Mouse (Mus musculus) liver, embryonic 16.5 days (tissue): Measurements from ENCODE around the gene Fam111a. TPM values are rescaled to one million over a fixed set of nuclear protein-coding genes. Genes with fewer than 3 reads are reported as not detected.

ENCODE experiments used
- ATAC-seq: fragments of 200-750 bp; cut with Nextera tagmentation; 2 replicates; pipeline ENCODE4 v1.8.0; 2017; ENCODE audit warnings: low read depth, mild to moderate bottlenecking, moderate number of reproducible peaks, moderate library complexity
- H3K27ac ChIP-seq: fragments of 300-500 bp; sonication (generic); 2 replicates; pipeline ENCODE4 v1.5.1; 2014; ENCODE audit warnings: mild to moderate bottlenecking, low read length
- H3K27me3 ChIP-seq: fragments of 300-500 bp; sonication (generic); 2 replicates; pipeline ENCODE4 v1.6.1; 2014; ENCODE audit warnings: low read depth, low read length, mixed read lengths; ENCODE audit not compliant: control insufficient read depth, insufficient read depth
- H3K36me3 ChIP-seq: fragments of 300-500 bp; sonication (generic); 2 replicates; pipeline ENCODE4 v1.6.1; 2014; ENCODE audit warnings: mild to moderate bottlenecking; ENCODE audit not compliant: control insufficient read depth, insufficient read depth
- H3K4me1 ChIP-seq: fragments of 300-500 bp; sonication (generic); 2 replicates; pipeline ENCODE4 v1.6.1; 2014; ENCODE audit warnings: low read depth, low read length, mixed read lengths; ENCODE audit not compliant: control insufficient read depth
- H3K4me2 ChIP-seq: fragments of 300-500 bp; sonication (generic); 2 replicates; pipeline ENCODE4 v1.6.1; 2014; ENCODE audit warnings: low read depth, low read length, mixed read lengths
- H3K4me3 ChIP-seq: fragments of 300-500 bp; sonication (generic); 2 replicates; pipeline ENCODE4 v1.5.1; 2014; ENCODE audit warnings: low read depth, mild to moderate bottlenecking, low read length
- H3K9ac ChIP-seq: fragments of 300-500 bp; sonication (generic); 2 replicates; pipeline ENCODE4 v1.6.1; 2014; ENCODE audit warnings: low read depth, low read length
- H3K9me3 ChIP-seq: fragments of 300-500 bp; sonication (generic); replicated peaks from 2 replicates; pipeline ENCODE4 v1.6.1; 2016; ENCODE audit warnings: low read length; ENCODE audit not compliant: control insufficient read depth
- WGBS: fragments of 180-500 bp; shearing (Covaris S2); extraction: QIAGEN DNeasy Blood & Tissue Kit; methylation state at CpG from one replicate; pipeline ENCODE4 v1.1.7; 2014; ENCODE audit not compliant: insufficient replicate concordance; 5-methylcytosine and 5-hydroxymethylcytosine counted together
- polyA plus RNA-seq: library from polyadenylated mRNA; unstranded; fragments of >200 nt; fragmentation: Nextera tagmentation; extraction: Ambion mirVana; gene quantifications from 2 replicates; pipeline ENCODE4 v1.2.1, GENCODE M21; 2015

The Fam111a gene
- polyA plus RNA-seq, 1 experiment from 2014 or later, result 21.7 TPM

DNA sequence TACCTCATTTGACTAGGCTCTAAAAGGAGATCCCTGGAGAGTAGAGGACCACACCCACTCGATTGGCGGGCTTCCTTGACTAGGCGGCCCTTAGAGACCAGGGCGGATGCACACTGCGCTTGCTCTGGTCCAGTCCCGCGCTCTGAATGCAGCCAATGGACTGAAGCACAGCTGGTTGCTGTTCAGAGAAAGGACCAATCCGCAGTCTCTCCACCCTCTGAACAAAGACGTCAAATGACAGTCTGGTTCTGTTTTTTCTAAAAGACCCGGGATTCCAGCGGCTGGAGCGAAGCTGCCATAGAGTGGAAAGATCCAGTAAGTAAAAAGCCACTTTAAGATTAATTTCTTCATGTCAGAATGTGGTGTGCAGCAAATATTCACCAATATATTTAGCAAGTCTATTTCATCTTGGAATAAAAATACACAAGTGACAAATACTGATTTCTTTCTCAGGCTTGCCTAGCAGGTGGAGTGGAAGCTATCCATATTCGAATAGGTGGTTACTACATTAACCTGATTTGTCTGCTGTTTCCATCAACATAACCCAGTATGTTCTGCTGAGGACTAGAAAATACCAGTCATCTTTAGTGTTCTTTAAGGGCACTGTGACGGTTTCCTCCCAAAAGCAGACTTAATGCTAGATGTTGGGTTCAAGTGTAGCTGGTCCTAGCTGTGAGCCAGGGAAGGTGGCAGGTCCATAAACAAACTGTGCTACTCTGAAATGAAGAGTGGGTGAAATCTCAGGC, 27.9 kb downstream of the Fam111a start:
- ATAC-seq, result peak; percentile 100
- no peaks in the 10 kb centered on the region for H3K9me3 ChIP-seq
- H3K27me3 ChIP-seq, result no peaks in the 10 kb centered on the region
- peak overlapping the region; percentile 80 for H3K4me3 ChIP-seq
- peak overlapping the region; percentile 80 for H3K9ac ChIP-seq
- H3K36me3 ChIP-seq, result peaks cover 7% of the 10 kb centered on the region
- H3K4me2 ChIP-seq, result peak overlapping the region; percentile 69
- H3K27ac ChIP-seq, result peak overlapping the region; percentile 86
- H3K4me1 ChIP-seq, result peaks cover 16% of the 10 kb centered on the region
- 4% methylated on average over 14 of the region's 14 CpGs for WGBS

DNA sequence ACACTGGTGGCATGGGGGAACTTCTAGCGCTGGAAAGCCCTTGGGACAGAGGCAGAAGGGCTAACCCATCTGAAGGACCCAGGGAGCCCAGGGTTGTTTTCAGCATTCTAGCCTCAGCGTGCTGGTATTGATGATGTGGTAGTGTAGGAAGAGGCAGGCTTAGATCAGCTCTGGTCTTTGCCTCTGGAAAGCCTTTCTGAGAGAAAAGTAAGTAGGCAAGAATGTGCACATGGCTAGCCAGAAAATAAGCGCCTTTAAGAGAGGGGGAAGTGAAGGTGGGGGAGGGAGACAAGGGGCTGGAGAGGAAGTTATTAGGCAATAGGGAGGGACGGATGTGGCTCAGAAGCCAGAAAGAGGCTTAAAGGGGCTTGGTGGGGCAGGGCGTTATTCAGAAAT, 28.5 kb downstream of the Fam111a start:
- WGBS, result 3% methylated on average over 5 of the region's 5 CpGs
- H3K4me1 ChIP-seq, result peaks cover 16% of the 10 kb centered on the region
- H3K4me2 ChIP-seq, result peak overlapping the region; percentile 69
- ATAC-seq, result peak; percentile 4; the same call in 1 of the 2 replicates
- H3K27me3 ChIP-seq, result no peaks in the 10 kb centered on the region
- peak overlapping the region; percentile 86 for H3K27ac ChIP-seq
- no peaks in the 10 kb centered on the region for H3K9me3 ChIP-seq
- H3K36me3 ChIP-seq, result peaks cover 7% of the 10 kb centered on the region
- H3K4me3 ChIP-seq, result peak overlapping the region; percentile 80
- H3K9ac ChIP-seq, result peak overlapping the region; percentile 80

DNA sequence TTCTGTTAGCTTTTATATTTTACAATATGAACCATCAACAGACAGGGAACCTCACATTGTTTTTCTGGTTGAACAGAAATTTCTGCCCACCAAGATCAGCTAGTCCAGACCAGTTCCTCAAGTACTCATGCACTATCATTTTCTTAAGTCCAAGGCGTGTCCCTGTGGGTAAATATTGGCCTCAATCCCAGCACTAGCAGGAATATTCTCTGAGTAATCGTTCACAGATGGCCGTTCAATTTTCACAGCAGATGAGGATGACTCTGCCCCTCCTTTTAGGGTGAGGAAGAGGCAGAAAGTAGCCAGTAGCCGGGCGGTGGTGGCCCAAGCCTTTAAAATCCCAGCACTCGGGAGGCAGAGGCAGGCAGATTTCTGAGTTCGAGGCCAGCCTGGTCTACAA, 29.6 kb downstream of the Fam111a start:
- ATAC-seq, result no peak
- peak overlapping the region; percentile 80; the same call in 1 of the 2 replicates for H3K9ac ChIP-seq
- H3K4me2 ChIP-seq, result peak overlapping the region; percentile 69
- 64% methylated on average over 7 of the region's 7 CpGs for WGBS
- no peak overlapping the region for H3K27ac ChIP-seq
- peaks cover 16% of the 10 kb centered on the region for H3K4me1 ChIP-seq
- H3K36me3 ChIP-seq, result peaks cover 7% of the 10 kb centered on the region
- H3K27me3 ChIP-seq, result no peaks in the 10 kb centered on the region
- H3K4me3 ChIP-seq, result peak overlapping the region; percentile 80
- no peaks in the 10 kb centered on the region for H3K9me3 ChIP-seq

DNA sequence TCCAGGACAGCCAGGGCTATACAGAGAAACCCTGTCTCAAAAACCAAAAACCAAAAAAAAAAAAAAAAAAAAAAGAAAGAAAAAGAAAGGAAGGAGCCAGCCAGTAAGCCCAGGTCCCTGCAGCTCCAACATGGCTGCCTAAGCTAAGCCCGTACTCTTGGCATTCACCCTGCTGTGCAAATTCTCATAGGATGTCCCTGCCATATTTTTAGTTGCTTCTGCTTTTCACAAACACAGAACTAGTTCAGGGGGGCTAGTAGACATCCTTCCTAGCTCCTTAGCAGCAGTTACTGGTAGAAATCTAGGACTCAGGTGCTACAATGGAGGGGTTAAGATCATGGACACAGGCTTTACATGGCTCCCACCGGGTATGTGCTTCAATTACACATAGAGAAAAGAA, 30.0 kb downstream of the Fam111a start:
- Histone ChIP-seq H3K4me2 (peak overlapping the region; percentile 69), H3K9me3 (no peaks in the 10 kb centered on the region), H3K36me3 (peaks cover 7% of the 10 kb centered on the region), H3K27ac (no peak overlapping the region), H3K9ac (peak overlapping the region; percentile 24; the same call in 1 of the 2 replicates), H3K27me3 (no peaks in the 10 kb centered on the region), H3K4me3 (peak overlapping the region; percentile 80), H3K4me1 (peaks cover 16% of the 10 kb centered on the region)
- 70% methylated on average over 2 of the region's 2 CpGs for WGBS
- no peak for ATAC-seq

DNA sequence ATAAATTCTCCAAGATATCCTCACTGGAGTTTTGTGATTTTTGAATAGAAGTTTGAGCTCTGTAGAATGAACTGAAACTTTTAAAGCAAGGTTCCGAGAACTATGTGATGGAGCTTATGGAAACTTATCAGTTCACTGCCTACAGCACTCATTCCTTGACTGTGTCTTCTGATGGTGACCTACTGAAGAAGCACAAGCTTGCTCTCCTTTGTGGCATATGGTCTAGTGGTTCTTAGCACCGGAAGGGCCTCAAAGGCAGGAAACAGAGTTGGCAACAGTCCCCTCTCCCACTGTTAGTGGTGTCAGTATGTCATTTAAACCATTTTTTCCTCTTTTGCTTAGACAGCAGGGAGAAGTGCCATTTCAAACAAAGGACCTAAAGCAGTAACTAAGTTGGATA, 31.1 kb downstream of the Fam111a start:
- ATAC-seq, result no peak
- Histone ChIP-seq H3K9ac (no peak overlapping the region), H3K27ac (no peak overlapping the region), H3K9me3 (no peaks in the 10 kb centered on the region), H3K36me3 (peaks cover 7% of the 10 kb centered on the region), H3K27me3 (no peaks in the 10 kb centered on the region), H3K4me1 (peaks cover 16% of the 10 kb centered on the region), H3K4me3 (no peak overlapping the region), H3K4me2 (no peak overlapping the region)
- 60% methylated on average over 2 of the region's 2 CpGs for WGBS

DNA sequence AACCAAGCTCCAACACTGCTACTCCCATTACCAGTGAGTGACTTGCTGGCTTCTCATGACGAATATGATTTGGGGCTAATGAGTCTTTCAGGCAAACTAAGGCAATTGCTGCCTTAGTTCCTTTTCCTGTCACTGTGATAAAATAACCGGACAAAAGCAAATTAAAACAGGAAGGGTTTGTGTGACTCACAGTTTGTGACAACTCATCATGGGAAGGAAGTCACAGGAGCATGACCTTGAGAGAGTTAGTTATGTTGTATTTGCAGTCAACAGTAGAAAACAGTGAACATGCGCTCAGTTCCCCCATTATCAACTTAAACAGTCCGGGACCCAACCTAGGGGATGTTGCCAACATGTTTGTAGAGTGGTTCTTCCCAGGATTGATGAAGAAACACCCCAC, 39.8 kb downstream of the Fam111a start:
- Histone ChIP-seq H3K9ac (no peak overlapping the region), H3K36me3 (peaks cover 27% of the 10 kb centered on the region), H3K9me3 (no peaks in the 10 kb centered on the region), H3K27ac (no peak overlapping the region), H3K27me3 (no peaks in the 10 kb centered on the region), H3K4me2 (no peak overlapping the region), H3K4me1 (no peaks in the 10 kb centered on the region), H3K4me3 (no peak overlapping the region)
- 48% methylated on average over 4 of the region's 4 CpGs for WGBS
- ATAC-seq, result no peak

DNA sequence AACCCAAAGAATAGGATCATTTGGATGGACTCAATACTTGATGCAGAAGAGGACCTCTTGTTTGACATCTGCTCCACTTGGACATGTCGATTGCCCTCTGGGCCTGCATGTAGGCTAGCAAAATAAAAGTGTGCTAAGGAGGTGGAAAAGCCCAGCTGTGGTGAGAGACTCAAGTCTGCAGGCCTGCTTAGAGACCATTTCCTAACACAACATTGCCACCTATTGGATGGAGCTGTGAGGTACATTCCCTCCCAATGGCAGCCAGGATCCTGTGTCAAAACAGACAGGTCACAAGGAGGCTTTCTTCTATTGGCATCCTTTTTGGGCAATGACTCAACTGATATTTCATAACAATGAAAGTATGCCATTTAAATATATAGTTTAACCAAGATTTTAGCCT, 46.4 kb downstream of the Fam111a start:
- H3K4me1 ChIP-seq, result peaks cover 3% of the 10 kb centered on the region; the same call in 1 of the 2 replicates
- ATAC-seq, result no peak
- no peaks in the 10 kb centered on the region for H3K9me3 ChIP-seq
- H3K36me3 ChIP-seq, result peaks cover 13% of the 10 kb centered on the region
- H3K9ac ChIP-seq, result no peak overlapping the region
- 11% methylated on average over 1 of the region's 1 CpGs for WGBS
- H3K27ac ChIP-seq, result no peak overlapping the region
- H3K4me2 ChIP-seq, result no peak overlapping the region
- H3K27me3 ChIP-seq, result peaks cover 7% of the 10 kb centered on the region
- no peak overlapping the region for H3K4me3 ChIP-seq

DNA sequence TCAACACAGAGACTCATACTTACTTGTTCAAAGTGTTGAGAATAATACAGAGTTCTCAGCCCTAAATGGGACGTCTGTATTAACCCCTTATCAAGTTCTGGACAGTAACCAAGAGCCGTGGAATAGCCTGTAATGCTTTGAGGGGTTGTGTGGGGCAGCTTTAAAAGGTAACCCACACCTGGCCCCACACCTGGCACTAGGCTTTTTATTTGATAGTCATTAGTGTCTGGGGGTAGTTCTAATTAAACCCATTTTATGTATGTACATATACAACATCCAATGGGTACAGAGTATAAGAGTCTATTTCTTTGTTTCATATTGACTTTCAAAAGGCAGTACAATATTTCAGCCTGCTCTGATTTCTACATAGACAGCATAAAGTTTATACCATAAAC, 49.6 kb downstream of the Fam111a start:
- Histone ChIP-seq H3K27me3 (peaks cover 7% of the 10 kb centered on the region), H3K4me2 (no peak overlapping the region; the same call in 1 of the 2 replicates), H3K9me3 (no peaks in the 10 kb centered on the region), H3K4me1 (peaks cover 3% of the 10 kb centered on the region; the same call in 1 of the 2 replicates), H3K36me3 (no peaks in the 10 kb centered on the region), H3K9ac (no peak overlapping the region), H3K27ac (no peak overlapping the region), H3K4me3 (no peak overlapping the region)
- WGBS, result 42% methylated on average over 2 of the region's 2 CpGs
- ATAC-seq, result no peak

DNA sequence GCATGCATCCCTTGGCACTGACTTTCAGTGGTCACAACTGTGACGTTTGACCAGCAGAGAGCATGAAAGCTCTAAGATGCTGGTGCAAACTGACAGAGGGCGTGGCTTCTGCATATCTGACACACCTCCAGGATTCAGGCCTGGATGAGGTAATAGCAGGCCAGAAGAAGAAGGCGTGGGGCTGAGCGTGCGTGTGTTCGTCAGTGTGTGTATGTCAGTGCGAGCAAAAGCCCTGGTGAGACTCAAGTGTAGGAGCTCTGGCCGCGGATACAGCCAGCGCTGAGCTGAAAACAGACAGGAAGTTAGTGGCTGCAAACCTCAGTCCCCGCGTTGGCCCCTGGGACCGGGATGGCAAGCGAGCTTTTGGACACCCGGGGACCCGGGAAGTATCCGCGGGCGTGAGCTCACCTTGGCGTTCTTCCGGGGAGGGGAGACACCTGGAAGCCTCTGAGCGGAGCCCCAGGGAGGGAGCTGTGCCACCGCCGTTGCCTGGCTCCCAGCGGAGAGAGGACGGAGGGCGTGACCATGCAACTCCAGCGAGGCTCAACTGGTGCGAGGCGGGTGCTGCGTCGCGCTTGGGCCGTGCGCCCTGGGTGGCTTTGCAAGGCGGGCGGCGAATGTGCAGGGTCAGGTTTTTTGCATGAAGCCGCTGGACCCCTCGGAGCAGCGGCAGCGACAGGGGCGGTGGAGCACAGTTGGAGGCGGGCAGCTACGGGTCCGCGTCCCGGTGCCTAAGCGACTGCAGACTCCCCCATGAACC, 50.2 kb downstream of the Fam111a start:
- ATAC-seq, result peak; percentile 83
- peak overlapping the region; percentile 62 for H3K9ac ChIP-seq
- no peaks in the 10 kb centered on the region for H3K36me3 ChIP-seq
- peaks cover 7% of the 10 kb centered on the region for H3K27me3 ChIP-seq
- H3K4me1 ChIP-seq, result peaks cover 3% of the 10 kb centered on the region; the same call in 1 of the 2 replicates
- no peaks in the 10 kb centered on the region for H3K9me3 ChIP-seq
- H3K4me2 ChIP-seq, result peak overlapping the region; percentile 70
- under 1% methylated on average over 49 of the region's 49 CpGs for WGBS
- peak overlapping the region; percentile 65 for H3K4me3 ChIP-seq
- peak overlapping the region; percentile 74 for H3K27ac ChIP-seq
